Mouse (Mus musculus) 3134 (cell line): ENCODE measurements around the gene Pard3b.

Experiments used
- DNase-seq: peaks from one replicate; pipeline ENCODE4 v3.0.0-alpha.2; 2011; ENCODE audit warnings: low spot score; ENCODE audit not compliant: insufficient read length; ENCODE audit errors: extremely low read depth

The Pard3b gene

GRCm38 (mm10) chr1:62229129-62229528 is 590.5 kb downstream of the Pard3b start:
- no peak for DNase-seq

GRCm38 (mm10) chr1:62234039-62234438 is 595.4 kb downstream of the Pard3b start:
- no peak for DNase-seq

GRCm38 (mm10) chr1:62235121-62235520 is 596.5 kb downstream of the Pard3b start:
- no peak for DNase-seq

- no peak for DNase-seq
Observed at GRCm38 (mm10) chr1:62244191-62244984, 605.8 kb downstream of the Pard3b start.

GRCm38 (mm10) chr1:62252432-62252831 is 613.8 kb downstream of the Pard3b start:
- peak; percentile 1 for DNase-seq

GRCm38 (mm10) chr1:62254316-62254715 is 615.7 kb downstream of the Pard3b start:
- DNase-seq, result no peak

- no peak for DNase-seq
Observed at GRCm38 (mm10) chr1:62254888-62255287, 616.3 kb downstream of the Pard3b start.

GRCm38 (mm10) chr1:62276466-62276865 is 637.8 kb downstream of the Pard3b start:
- no peak for DNase-seq

- no peak for DNase-seq
Observed at GRCm38 (mm10) chr1:62278586-62278985, 640.0 kb downstream of the Pard3b start.

- DNase-seq, result no peak
Observed at GRCm38 (mm10) chr1:62280586-62280985, 642.0 kb downstream of the Pard3b start.

GRCm38 (mm10) chr1:62282835-62283234 is 644.2 kb downstream of the Pard3b start:
- DNase-seq, result no peak

- DNase-seq, result no peak
Observed at GRCm38 (mm10) chr1:62283624-62284023, 645.0 kb downstream of the Pard3b start.

- no peak for DNase-seq
Observed at GRCm38 (mm10) chr1:62309376-62309775, 670.8 kb downstream of the Pard3b start.

- no peak for DNase-seq
Observed at GRCm38 (mm10) chr1:62325237-62325636, 686.6 kb downstream of the Pard3b start.

- no peak for DNase-seq
Observed at GRCm38 (mm10) chr1:62327743-62328142, 689.1 kb downstream of the Pard3b start.

GRCm38 (mm10) chr1:62328808-62329207 is 690.2 kb downstream of the Pard3b start:
- DNase-seq, result no peak

- no peak for DNase-seq
Observed at GRCm38 (mm10) chr1:62333016-62333415, 694.4 kb downstream of the Pard3b start.

GRCm38 (mm10) chr1:62334196-62334595 is 695.6 kb downstream of the Pard3b start:
- DNase-seq, result no peak

- DNase-seq, result no peak
Observed at GRCm38 (mm10) chr1:62340261-62340660, 701.6 kb downstream of the Pard3b start.

- DNase-seq, result no peak
Observed at GRCm38 (mm10) chr1:62344286-62344685, 705.7 kb downstream of the Pard3b start.

GRCm38 (mm10) chr1:62348371-62348770 is 709.7 kb downstream of the Pard3b start:
- DNase-seq, result no peak

GRCm38 (mm10) chr1:62355496-62355895 is 716.9 kb downstream of the Pard3b start:
- no peak for DNase-seq
